Mouse (Mus musculus) ovary, adult 18-20 months (tissue): Measurements from ENCODE around the gene Matn3.

ENCODE experiments used
- DNase-seq: peaks from one replicate; pipeline ENCODE4 v3.0.0; 2022; ENCODE audit warnings: low spot score, mixed read lengths

Gene Matn3

DNA sequence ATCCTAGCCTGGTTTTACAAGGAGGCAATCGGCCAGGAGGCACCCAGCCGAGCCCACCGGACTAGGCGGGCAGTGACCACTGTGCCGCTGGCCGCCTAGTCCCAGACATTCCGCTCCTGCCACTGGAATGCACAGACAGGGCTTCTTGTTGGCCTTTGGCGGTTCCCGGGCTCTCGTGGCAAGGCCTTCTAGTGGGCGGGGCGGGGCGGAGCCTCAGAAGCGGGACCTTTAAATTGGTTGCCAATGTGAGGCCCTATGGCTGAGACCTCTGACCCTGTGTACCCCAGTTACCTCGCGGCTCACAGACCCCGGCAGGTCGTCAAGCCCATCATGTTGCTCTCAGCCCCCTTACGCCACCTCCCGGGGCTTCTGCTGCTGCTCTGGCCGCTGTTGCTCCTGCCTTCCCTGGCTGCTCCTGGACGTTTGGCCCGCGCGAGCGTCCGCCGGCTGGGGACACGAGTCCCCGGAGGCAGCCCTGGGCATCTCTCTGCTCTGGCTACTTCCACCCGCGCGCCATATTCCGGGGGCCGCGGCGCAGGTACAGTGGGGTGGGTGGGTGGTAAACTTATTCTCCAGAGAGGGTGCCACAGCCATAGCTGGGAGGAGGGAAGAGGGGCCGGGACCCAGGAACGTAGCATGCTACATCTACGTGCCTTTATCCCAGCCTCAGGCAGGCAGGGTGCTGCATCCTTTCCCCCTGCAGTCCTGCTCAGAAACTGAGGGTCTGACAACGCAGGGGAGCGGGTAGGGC is at the start of gene Matn3:
TSS of gene Matn3 (plus strand) at position 216 of the 751 bp plus-strand sequence.
- peak; percentile 52 for DNase-seq

- DNase-seq: no peak
Measured at GRCm38 (mm10) chr12:8898879-8899785, 48.6 kb upstream of the Matn3 start.

DNA sequence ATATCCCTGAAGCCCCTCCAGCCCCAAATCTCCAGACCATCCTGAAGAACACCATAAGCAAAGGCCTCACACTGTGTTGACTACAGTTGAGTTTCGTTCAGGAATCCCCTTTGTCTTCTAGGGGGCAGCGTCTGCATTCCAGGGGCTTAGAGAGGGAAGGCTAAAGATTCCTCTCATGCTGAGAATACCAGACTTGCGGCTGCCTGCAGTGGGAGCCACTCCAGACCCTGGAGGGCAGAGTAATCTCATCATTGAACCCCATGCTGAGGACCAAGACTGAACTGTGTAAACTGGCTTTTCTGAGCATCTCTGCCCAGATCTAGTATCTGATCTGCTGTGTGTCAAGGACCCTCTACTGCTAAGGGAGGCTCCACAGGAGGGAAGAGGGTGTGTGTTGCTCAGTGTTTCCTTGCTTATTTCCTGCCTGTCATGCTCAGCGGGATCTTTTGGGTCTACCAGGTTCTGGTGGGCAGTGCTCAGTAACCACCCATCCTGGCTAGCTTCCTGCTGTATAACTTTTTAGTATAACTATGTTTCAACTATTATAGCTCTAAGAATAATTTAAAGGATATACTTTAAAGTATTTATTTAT is 47.5 kb upstream of the Matn3 start:
- DNase-seq: no peak

- no peak for DNase-seq
Measured at GRCm38 (mm10) chr12:8900919-8901663, 46.6 kb upstream of the Matn3 start.

GRCm38 (mm10) chr12:8901934-8902333 is 45.8 kb upstream of the Matn3 start:
- DNase-seq: no peak

GRCm38 (mm10) chr12:8902479-8902878 is 45.2 kb upstream of the Matn3 start:
- no peak for DNase-seq

- peak; percentile 80 for DNase-seq
Measured at GRCm38 (mm10) chr12:8912860-8913685, 34.7 kb upstream of the Matn3 start.

- peak; percentile 80 for DNase-seq
Measured at GRCm38 (mm10) chr12:8913701-8914340, 33.9 kb upstream of the Matn3 start.

DNA sequence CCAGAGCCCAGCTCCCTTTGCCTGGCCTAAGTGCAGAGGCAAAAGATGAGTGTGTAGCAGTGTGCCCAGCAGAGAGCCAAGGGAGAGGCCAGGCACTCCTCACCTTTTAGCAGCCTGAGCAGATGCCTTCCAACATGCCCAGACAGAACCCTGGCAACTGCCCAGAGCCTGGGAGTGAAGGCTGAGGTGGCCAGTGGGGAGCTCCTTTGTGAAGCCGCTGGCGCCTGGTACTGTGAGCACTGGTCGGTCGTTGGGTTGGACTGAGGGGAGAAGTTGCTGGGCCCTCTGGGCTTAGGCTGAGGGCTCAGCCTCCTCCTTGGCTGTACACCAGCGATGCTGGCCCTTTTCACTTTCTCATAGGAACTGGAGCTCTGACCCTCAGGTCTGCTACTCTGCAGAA is 31.4 kb upstream of the Matn3 start:
- peak; percentile 70 for DNase-seq

GRCm38 (mm10) chr12:8919231-8919630 is 28.5 kb upstream of the Matn3 start:
- DNase-seq: no peak

DNA sequence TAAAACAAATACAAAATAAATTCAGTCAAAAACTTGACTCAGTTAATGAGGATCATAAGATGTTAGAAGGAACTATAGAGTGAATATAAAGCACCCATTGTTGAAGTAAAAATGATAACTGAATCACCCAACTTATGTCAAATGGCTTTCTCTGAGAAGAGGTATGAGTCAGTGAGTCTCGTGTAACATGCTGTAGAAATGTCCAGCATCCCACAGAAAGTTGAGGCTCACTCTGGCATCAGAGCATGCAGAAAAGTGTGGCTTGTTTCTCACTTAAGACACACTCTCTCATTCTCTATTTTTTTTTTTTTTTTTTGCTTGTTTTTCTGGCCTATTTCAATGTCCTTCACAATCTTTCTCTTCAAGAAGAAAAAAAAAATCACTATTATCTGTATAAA is 26.7 kb upstream of the Matn3 start:
- no peak for DNase-seq

DNA sequence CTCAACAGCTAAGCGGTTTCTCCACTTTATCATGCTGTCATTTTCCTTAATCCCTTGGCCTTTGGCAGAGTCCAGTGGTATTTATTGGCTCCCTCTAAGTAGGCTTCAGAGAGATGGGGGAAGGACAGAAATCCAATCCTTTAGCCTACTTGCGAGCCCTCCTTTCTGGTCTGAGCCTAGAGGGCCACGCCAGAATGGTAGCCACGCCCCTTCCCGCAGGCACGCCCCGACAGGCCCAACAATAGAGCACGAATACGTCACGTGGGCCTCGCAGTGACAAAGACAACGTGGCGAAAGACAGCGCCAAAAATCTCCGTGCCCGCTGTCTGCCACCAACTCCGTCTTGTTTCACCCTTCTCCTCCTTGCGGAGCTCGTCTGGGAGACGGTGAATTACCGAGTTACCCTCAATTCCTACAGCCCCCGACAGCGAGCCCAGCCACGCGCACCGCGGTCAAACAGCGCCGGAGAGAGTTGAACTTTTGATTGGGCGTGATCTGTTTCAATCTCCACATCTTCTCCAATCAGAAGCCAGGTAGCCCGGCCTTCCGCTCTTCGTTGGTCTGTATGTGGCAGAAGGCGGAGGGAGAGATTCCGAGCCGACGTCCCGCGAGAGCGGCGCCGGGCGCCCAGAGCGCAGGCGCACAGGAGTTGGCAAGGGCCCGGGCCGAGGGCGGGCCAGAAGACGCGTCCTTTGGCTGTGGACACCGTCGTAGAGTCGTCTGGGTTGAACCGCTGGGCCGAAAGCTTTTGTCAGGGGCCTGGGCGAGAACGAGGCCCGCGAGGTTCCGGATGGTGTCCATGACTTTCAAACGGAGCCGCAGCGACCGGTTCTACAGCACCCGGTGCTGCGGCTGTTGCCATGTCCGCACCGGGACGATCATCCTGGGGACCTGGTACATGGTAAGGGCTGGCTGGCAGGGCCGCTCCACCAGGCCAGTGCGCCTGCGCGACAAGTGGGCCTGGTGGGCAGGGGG is 26.0 kb upstream of the Matn3 start, which contains the start of gene Laptm4a:
TSS of gene Laptm4a (plus strand) at position 271 of the 975 bp plus-strand sequence.
- peak; percentile 99 for DNase-seq

DNA sequence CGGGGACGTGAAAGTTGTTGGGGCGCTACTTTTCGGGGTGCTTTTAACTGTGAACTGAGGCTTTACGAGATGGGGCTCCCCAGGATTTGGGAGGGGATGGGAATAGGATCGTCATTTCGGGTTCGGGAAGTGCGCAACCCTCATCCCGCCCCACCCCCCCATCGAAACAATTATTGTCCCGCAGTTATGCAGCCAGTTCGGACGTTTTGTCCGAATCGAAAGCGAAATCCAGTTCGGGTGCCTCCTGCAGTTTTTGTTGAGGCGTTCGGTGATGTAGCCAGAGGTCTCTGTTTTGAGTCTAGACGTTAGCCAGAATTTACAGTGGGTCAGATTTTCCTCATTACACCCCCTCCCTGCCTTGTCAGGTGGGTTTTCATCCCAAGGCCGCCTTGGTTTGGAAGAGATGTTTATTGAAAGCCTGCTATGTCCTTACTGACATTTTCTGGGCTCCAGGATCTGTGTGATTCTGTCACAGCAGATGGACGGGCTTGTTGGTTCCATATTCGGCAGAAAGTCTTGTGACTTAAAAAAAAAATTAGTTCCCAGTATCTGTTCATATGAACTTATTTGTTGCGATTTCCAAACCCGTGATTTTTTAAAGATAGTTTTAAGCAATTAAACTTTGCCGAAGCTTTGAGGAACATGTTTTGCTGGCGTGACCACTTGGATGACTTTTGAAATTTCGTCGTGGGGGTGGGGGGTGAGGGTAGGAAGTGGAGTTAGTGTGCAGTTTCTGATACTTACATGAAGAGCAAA is 25.2 kb upstream of the Matn3 start:
- no peak for DNase-seq

GRCm38 (mm10) chr12:8923125-8923410 is 24.7 kb upstream of the Matn3 start:
- no peak for DNase-seq

GRCm38 (mm10) chr12:8923603-8924002 is 24.1 kb upstream of the Matn3 start:
- no peak for DNase-seq

- no peak for DNase-seq
Measured at GRCm38 (mm10) chr12:8927652-8928051, 20.1 kb upstream of the Matn3 start.

- no peak for DNase-seq
Measured at GRCm38 (mm10) chr12:8928766-8929165, 19.0 kb upstream of the Matn3 start.

- DNase-seq: no peak
Measured at GRCm38 (mm10) chr12:8931083-8931482, 16.6 kb upstream of the Matn3 start.

DNA sequence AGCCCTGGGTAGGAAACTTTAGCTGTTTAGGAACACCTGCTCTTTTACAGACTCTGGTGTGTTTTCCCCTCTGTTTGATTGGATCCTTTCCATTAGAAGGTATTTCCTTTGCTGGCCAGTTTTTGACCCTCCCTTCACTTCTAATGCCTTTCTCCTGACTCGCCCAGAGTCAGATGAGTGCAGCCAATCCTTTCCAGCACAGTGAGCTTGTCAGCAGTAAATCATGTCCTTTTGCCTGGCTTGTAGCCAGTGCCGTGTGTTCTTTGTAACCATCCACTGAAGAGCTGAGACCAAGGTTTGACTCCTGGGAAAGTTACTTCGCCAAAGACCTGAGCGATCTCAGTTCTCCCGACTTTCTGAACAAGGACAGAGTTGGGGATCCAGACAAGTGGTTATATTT is 12.4 kb upstream of the Matn3 start:
- DNase-seq: no peak
